Mouse (Mus musculus) liver, adult 2 months (tissue): ENCODE data around the gene Ankrd65. TPM values are rescaled to one million over a fixed set of nuclear protein-coding genes. Genes with fewer than 3 reads are reported as not detected.

ENCODE experiments used
- DNase-seq: peaks from one replicate; pipeline ENCODE4 v3.0.0-alpha.2; 2011; ENCODE audit warnings: low read depth, low spot score; ENCODE audit errors: extremely low read depth
- H3K27ac ChIP-seq: fragments of 200-500 bp; replicated peaks from 2 replicates; pipeline ENCODE4 v1.5.1; 2012; ENCODE audit warnings: low read depth, mild to moderate bottlenecking, control low read depth, inconsistent platforms, low read length; ENCODE audit not compliant: insufficient read depth
- H3K27me3 ChIP-seq: fragments of 200-500 bp; 2 replicates; pipeline ENCODE4 v1.6.1; 2012; ENCODE audit warnings: mild to moderate bottlenecking, moderate library complexity, low read length, inconsistent platforms; ENCODE audit not compliant: control insufficient read depth, insufficient read depth
- H3K36me3 ChIP-seq: fragments of 200-500 bp; 2 replicates; pipeline ENCODE4 v1.6.1; 2012; ENCODE audit warnings: low read length, inconsistent platforms; ENCODE audit not compliant: control insufficient read depth, insufficient read depth
- H3K4me1 ChIP-seq: fragments of 200-500 bp; 2 replicates; pipeline ENCODE4 v1.6.1; 2011; ENCODE audit warnings: low read length; ENCODE audit not compliant: control insufficient read depth, insufficient read depth
- H3K4me3 ChIP-seq: fragments of 200-500 bp; 2 replicates; pipeline ENCODE4 v1.5.1; 2011; ENCODE audit warnings: low read depth, mild to moderate bottlenecking, control low read depth, low read length, moderate library complexity; ENCODE audit not compliant: insufficient read depth
- H3K79me2 ChIP-seq: fragments of 200-500 bp; 2 replicates; pipeline ENCODE4 v1.6.1; 2012; ENCODE audit warnings: inconsistent platforms, mild to moderate bottlenecking, low read length, moderate library complexity; ENCODE audit not compliant: control insufficient read depth, insufficient read depth
- H3K9ac ChIP-seq: fragments of 200-500 bp; 2 replicates; pipeline ENCODE4 v1.6.1; 2012; ENCODE audit warnings: low read depth, mild to moderate bottlenecking, control low read depth, inconsistent platforms, low read length
- CTCF ChIP-seq: fragments of 200-500 bp; IDR thresholded peaks from 2 replicates; pipeline ENCODE4 v1.5.1; 2011; ENCODE audit warnings: low read depth, low read length, control low read depth
- POLR2A ChIP-seq: fragments of 200-500 bp; IDR thresholded peaks from 2 replicates; pipeline ENCODE4 v1.6.1; 2011; ENCODE audit warnings: low read length, control low read depth; ENCODE audit not compliant: insufficient read depth; ENCODE audit errors: extremely low read depth
- WGBS: fragments of 180-500 bp; shearing (Covaris S2); methylation state at CpG from one replicate; pipeline ENCODE4 v1.1.7; 2018; 5-methylcytosine and 5-hydroxymethylcytosine counted together
- polyA plus RNA-seq: library from polyadenylated mRNA; depleted of rRNA; stranded (reverse); fragments of >200 nt; gene quantifications from 2 replicates; pipeline ENCODE4 v1.2.3, GENCODE M21; 2012
- total RNA-seq: library from RNA; depleted of rRNA; stranded (reverse); fragments of >200 nt; gene quantifications from 2 replicates; pipeline ENCODE4 v1.2.3, GENCODE M21; 2014

Ankrd65 gene
- total and polyA plus RNA-seq, 2 experiments = not detected

- Histone ChIP-seq H3K4me1 (no peaks in the 10 kb centered on the region), H3K79me2 (no peaks in the 10 kb centered on the region), H3K36me3 (no peaks in the 10 kb centered on the region), H3K4me3 (no peak overlapping the region), H3K9ac (no peak overlapping the region), H3K27ac (no peak overlapping the region), H3K27me3 (no peaks in the 10 kb centered on the region)
- no peak for DNase-seq
- 87% methylated on average over 24 of the region's 24 CpGs for WGBS
- no peak for TF ChIP-seq POLR2A
- TF ChIP-seq CTCF = no peak
Observed at GRCm38 (mm10) chr4:155791240-155791933, 1.1 kb downstream of the Ankrd65 start.

DNA sequence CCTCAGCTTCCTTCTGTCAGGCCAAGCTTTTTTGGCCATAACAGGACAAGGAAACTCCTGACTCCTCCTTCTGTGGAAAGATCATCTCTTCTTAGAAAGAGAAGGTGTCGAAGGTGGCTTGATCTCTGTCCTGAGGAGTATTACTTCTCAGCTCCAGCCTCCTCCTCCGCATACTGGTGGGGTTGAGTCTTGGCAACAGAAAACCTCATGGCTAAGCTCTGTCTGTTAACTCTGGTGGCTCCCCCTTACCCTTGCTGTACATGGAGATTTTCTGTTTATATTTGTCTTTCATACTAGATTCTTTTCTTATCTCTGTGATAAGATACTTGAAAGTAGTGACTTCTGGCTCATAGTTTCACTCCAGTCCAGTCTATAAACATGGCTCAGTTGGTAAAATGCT lies 3.5 kb downstream of the Ankrd65 start:
- DNase-seq = no peak
- WGBS = 84% methylated on average over 2 of the region's 2 CpGs
- Histone ChIP-seq H3K27me3 (no peaks in the 10 kb centered on the region), H3K27ac (no peak overlapping the region), H3K36me3 (no peaks in the 10 kb centered on the region), H3K4me1 (no peaks in the 10 kb centered on the region), H3K4me3 (no peak overlapping the region), H3K9ac (no peak overlapping the region), H3K79me2 (no peaks in the 10 kb centered on the region)
- no peak for TF ChIP-seq CTCF
- no peak for TF ChIP-seq POLR2A

DNA sequence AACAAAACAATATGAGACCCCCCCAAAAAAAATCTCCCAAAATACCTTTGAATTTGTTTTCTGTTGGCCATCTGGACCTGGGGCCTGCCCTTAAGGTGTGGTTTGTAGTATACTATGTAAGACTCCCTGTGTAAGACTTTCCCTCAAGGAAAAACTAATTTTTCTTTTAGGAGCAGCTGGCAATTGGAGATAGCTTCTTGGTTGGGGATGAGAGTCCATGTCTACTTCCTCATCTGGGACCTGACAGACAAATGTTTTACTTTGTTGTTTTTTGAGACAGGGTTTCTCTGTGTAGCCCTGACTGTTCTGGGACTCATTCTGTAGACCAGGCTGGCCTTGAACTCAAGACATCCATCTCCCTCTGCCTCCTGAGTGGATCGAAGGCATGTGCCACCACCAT lies 11.8 kb downstream of the Ankrd65 start:
- TF ChIP-seq CTCF = no peak
- no peak for TF ChIP-seq POLR2A
- 100% methylated on average over 1 of the region's 1 CpGs for WGBS
- Histone ChIP-seq H3K79me2 (peaks cover 17% of the 10 kb centered on the region), H3K36me3 (peaks cover 6% of the 10 kb centered on the region; the same call in 1 of the 2 replicates), H3K27me3 (no peaks in the 10 kb centered on the region), H3K27ac (no peak overlapping the region), H3K4me1 (peaks cover 10% of the 10 kb centered on the region), H3K9ac (no peak overlapping the region), H3K4me3 (no peak overlapping the region)
- no peak for DNase-seq

DNA sequence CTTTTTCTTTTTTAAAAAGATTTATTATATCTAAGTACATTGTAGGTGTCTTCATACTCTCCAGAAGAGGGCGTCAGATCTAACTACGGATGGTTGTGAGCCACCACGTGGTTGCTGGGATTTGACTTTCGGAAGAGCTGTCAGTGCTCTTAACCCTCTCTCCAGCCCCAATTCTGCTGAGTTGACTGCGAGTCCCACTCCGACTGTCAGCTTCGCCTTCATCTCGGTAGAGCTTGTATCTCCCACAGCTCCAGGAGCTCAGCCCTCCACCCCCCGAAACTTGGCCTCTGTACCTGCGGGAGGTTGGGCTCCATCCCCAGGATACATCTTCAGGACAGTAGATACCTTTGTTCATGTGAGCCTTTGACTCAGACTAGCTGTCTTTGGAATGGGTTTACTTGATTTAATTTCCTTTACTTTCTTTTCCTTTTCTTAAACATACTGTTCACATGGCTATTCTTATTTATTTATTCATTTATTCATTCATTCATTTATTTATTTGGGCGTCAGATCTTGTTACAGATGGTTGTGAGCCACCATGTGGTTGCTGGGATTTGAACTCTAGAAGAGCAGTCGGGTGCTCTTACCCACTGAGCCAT lies 12.6 kb downstream of the Ankrd65 start, which contains the start of gene Mrpl20:
Mrpl20 (plus strand) TSS at position 138 of the 599 bp plus-strand sequence.
- no peak for TF ChIP-seq POLR2A
- TF ChIP-seq CTCF = peak; percentile 16; the same call in 1 of the 2 replicates
- Histone ChIP-seq H3K79me2 (peaks cover 17% of the 10 kb centered on the region), H3K9ac (peak within 1 kb of the TSS; percentile 92), H3K4me1 (peaks cover 10% of the 10 kb centered on the region), H3K27ac (peak within 1 kb of the TSS; percentile 59), H3K36me3 (peaks cover 11% of the 10 kb centered on the region), H3K4me3 (peak within 1 kb of the TSS; percentile 92), H3K27me3 (no peaks in the 10 kb centered on the region)
- 19% methylated on average over 12 of the region's 12 CpGs for WGBS
- DNase-seq = peak; percentile 44

- DNase-seq = peak; percentile 79
- Histone ChIP-seq H3K4me3 (peak overlapping the region; percentile 92), H3K9ac (peak overlapping the region; percentile 92), H3K27ac (peak overlapping the region; percentile 59), H3K27me3 (no peaks in the 10 kb centered on the region), H3K79me2 (peaks cover 17% of the 10 kb centered on the region), H3K4me1 (peaks cover 10% of the 10 kb centered on the region), H3K36me3 (peaks cover 18% of the 10 kb centered on the region)
- WGBS = under 1% methylated on average over 58 of the region's 58 CpGs
- no peak for TF ChIP-seq CTCF
- peak; percentile 75 for TF ChIP-seq POLR2A
Observed at GRCm38 (mm10) chr4:155803340-155804041, 13.3 kb downstream of the Ankrd65 start.
